Mouse (Mus musculus) right cerebral cortex, postnatal 14 days (tissue): ENCODE measurements around the gene Scrn3.

Experiments
- DNase-seq: peaks from one replicate; pipeline ENCODE4 v3.0.0; 2022

The Scrn3 gene

DNA sequence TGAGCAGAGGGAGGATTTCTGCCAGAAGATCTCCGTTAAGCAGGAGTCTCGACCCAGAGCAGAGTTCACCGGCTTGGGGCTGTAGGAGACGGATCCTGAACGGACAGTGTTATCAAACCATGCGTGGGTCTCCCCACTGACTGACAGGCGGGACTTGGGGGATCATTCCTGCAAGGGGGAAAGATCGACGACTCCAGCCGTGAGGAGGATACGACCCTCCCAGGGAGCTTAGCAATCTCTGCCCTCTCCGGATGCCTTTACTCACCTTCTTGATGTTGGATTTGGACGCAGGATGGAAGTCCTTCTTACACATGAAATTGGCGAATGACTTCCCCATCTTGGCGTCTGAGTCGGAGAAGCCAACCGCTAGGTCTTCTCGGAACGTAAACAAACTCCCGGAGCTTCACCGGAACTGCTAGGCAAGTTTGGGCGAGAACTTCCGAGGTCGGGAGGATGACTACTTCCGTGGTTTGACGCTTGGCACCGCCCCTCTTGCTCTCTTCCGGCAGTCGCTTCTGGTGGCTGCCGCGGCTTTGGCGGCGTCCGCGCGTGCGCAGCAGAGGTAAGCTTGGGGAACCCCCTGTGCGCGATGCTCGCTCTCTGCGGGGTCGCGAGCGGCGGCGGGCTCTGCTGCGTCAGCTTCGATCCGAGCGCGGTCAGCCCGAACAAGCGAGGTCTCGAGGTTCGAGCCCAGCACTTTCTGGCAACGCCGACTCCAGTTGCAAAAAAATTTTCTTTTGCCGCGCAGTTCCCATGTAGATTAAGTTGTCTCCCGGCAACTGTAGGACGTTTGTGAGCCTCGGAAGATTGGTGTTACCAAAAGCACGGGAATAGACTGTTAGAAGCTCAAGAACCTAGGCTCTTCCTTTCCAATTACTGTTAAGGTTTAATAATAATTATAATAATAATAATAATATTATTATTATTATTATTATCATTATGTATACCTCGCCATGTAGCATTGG lies at the start of gene Scrn3, which contains the start of gene Cir1:
Gene Scrn3 (plus strand): TSS at position 450 of the 965 bp plus-strand sequence.
Gene Cir1 (minus strand): TSS at position 550 of the 965 bp plus-strand sequence.
- DNase-seq = peak; percentile 94

DNA sequence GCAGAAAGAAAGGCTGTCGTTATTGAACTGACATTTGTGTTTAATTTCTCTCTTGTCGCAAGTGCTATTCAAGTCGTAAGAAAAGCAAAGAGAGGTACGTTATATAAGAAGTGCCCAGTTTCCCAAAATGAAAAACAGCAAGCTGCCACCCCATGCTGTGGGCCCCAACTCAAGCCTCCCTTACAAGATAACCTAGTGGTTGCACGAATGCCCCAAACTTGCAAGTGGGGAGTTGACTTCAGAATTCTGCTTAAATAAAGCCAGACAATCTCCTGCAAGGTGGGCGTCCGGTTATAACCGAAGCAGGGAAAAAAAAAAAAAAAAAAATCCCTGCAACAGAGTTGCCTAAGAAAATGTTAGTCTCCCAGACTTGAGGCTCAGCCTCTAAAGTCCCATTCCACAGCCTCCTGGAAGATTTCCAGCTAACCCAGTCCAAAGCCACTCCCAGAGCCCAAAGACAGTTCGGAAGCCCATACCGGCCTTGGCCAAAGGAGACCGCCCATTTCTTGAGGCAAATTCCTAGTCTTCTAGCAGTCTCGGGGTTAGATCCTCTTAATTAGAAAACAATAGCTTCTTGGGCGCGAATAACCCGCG lies 49.1 kb upstream of the Scrn3 start:
- no peak for DNase-seq

DNA sequence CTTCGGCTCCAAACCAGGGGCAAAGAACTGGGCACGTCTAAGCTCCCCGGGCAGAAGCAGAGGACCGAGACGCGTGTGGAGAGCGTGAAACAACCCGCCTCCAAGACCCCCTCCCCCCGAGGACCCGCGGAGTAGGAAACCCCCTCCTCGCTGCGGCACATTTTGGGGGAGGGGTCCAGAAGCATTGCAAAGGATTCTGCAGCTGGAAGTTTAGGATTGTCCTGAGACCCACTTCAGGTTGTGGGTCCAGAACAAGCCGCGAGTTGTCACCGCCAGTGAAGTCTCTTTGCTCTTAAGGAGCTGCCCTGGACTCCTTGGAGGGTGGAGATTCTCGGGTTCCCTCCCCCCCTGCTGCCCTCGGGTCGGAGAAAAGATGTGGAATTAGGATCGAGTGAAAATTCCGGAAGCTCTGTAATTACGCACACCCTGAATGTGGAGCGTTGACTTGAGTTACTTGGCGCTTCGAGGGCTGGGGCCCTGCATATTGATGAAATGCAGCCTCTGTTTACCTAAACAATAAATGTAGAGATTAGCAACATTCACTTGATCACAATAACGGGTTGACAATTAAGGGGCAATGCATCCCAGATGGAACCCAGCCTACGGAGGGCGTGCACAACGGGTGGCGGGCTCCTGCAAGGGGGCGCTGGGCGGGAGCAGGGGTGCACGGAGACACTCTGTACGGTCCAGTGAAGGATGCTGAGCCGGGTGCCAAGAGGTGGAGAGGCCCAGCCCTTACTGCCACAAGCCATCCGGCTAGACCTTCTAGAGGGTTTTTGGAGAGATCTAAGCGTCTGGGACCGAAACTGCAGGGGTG lies 48.4 kb upstream of the Scrn3 start:
- DNase-seq = no peak

DNA sequence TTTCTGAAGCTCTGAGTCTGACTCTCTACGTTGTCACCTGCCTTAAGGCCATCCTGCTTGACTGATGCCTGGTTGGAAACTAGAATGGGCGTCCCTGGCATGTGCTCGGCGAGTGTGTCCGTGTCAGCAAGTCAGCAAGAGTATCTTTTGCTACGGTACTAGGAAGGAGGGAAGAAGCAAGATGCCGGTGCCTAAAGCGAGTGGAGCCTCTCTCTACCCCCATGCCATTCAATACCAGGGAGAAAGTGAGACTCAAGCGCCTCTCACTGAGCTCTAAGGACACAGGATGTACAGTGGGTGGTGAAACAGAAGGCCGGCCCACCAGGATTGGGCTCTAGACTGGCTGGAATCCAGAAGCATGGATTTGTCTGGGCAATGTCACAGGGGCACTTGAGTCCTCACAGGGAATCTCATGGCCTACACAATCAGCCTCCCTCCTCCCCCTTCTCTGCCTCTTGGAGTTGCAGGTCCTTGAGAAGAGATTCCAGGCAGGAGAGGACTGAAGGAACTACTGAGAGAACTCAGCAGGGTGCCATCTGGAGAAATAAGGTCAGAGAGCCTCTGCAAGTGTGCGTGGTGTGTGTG lies 47.7 kb upstream of the Scrn3 start:
- DNase-seq = no peak

DNA sequence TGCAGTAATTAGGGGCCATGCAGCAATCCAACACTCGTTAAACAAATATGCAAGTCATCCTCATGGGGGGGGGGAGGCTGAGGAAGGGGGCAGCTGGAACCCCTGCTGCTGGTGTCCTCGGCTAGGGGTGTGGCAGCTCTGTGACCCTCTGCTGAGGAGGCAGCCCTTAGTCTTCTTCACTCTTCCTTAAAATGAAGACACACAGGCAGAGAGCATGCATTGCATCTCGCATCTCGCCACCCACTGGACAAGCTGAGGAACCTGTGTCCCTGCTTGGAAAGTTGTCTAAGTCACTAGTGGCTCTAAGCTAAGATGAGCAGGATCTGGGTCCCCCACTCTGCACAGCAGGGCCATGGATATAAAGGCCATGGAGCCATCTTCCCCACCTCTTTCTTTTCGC lies 46.4 kb upstream of the Scrn3 start:
- DNase-seq = no peak

DNA sequence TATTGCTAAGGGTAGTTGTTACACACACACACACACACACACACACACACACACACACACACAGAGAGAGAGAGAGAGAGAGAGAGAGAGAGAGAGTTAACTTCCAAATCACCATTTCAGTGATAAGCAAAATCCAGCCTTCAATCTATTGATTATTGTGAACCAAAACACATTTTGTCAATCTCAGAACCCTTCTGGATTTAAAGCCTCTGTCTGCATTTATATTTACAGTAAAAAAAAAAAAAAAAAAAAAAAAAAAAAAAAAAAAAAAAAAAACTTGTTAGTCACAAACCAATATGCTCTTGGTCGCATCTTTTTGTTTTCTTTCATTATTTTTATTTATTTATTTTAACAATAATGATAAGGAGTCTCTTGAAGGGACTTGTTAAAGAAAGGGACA lies 45.8 kb upstream of the Scrn3 start:
- no peak for DNase-seq

DNA sequence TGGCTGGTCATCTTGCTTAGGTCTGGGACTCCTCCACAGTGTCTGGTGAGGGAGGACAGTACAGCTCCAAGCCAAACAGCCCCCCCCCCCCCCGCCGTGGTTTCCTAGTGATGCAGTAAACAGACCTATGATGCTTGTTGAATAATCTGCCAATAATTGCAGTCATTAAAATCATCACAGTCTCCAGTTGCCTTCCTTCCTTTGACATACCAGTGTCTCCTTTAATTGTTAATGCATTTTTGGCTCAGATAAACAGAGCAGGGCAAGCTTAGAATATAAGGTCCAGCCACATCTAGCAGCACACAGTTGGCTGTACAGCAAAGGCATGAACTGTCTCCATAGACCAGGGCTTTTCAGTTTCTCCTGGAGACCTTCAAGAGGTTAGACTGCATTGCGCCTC lies 45.2 kb upstream of the Scrn3 start:
- DNase-seq = no peak

DNA sequence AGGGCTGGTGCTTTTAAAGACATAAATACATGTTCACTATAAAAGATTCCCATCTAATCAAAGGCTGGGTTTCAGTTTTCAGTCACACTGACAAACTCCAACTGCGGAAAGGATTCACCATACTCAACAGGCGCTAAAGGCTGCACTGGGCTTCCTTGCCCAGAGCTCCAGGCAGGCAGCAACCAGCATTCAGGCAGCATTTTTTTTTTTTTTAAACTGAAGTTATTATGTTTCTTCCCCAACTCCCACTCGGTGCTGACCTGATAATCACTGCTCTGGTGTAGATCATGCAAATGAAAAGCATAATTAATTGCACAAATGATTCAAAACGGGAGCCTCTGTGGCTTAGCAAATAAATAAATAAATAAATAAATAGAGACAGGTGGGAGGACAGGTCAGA lies 44.6 kb upstream of the Scrn3 start:
- no peak for DNase-seq

DNA sequence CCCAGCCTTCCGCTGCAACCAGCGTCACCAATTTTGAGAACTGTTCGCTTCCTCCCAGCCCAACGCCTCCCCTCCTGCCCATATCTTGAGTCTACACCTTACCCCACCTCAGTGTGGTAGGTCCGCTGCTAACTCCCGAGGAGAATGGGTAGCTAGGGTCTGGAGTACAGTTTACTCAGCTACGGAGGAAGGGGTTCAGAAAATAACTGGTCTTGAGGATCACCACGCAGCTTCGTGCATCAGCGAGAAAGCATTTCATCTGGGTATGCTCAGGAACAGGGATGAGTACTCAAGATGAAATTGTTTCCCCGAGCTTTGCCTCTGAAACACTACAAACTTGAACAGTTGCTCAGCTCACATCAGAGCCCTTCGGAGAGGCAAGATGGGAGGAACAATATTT lies 44.1 kb upstream of the Scrn3 start:
- no peak for DNase-seq

DNA sequence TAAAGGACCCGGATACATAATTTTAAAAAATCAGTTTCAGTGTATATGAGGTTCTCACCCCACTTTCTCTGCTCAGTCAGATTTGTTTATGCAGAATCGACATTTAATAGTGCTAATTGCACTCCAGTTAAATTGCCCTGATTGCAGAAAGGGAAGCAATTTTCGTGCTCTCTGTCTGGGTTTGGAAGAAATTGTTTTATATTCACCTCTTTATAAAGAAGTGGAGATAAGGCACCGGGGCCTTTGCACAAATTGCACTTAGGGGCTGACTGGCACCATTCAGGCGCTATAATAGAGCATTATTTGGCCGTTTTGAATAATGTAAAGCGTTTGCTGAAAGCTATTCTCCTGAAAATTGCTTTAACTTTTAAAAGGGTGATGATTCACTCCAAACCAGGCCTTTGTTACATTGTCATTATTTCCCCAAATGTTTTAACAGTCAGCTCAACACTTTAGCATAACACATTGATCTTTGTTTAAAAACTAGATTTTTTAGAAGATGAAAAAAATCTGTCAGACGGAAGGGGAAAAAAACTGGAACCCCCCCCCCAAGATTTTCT lies 43.5 kb upstream of the Scrn3 start:
- no peak for DNase-seq

DNA sequence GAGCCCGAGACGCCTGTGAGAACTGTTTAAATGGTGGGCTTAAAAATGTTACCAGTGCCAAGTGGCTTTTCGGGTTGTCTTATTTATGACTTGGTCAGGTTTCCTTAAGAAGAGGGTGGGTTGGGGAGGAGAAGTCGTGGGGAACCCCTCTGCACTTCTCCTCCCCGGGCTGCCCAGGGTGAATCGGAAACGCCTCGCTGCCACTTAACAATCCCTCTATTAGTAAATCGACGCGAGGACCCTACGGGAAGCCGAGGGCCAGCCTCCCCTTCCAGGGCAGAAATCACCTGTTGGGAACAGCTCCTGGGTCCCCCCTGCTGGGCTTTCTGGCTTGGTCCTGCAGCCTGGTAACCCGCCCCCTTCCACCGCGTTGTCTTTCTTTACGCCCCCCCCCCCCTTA lies 42.7 kb upstream of the Scrn3 start:
- no peak for DNase-seq

DNA sequence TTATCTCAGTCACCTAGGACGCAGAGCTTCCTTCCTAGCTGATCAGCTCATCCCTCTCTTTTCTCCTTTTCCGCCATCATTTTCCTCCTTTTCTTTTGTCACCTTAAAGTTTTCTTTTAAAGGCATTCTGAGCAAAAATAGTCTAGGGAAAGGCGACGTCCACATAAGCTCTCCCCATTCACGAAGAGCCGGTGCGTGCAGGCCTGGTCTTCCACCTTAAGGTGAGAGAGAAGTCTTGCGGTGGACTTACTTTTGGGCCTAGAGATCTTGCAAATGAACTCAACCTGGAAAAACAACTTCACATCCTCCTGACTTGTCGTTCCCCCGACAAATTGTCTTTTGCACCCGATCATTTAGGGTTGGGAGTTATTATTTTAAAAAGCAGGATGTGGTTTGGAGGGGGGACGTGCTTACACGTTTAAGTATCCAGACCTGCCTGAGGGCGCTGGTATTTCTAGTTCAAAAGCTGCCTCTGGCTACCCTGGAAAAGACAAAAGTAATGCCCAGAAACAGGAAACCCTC lies 42.3 kb upstream of the Scrn3 start:
- DNase-seq = no peak

DNA sequence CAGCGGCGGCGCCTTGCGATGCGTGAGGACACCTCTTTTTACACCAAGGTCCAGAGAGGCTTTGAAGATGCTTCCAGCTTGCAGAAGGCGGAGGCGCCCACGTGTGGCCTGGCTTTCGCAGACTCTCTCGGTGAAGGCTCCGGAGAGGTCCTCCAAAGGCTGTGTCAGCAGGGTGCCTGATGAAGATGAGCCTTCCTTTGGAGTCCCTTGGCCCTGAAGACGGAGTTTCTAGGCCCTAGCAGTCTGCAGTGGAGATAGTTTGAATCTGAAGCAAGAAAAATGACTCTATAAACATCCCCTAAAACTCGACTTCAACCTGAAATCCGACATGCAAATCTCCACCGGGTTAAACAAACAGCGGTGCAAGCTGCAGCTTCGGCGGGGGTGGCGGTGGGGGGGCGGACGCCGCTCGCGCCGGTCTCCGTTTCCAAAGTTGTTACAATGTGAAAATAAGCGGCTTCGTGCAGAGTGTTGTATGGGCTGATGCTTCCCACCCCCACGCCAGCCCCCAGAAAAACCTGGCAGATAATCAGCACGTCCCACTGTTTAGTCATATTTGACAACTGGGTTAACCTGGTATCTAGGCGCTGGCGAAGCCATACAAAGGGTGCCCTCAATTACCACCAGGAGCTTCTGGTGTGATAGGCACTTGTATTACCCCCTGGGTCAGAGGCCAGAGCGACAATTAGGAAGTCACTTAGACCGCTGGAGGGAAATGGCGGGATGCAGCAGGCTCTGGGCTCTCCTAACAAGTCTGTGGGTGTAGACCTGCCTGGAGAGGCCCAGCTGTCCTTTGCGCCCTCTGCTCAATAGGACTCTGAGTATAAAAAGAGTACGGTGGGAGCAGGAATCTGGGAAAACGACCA lies 41.6 kb upstream of the Scrn3 start:
- peak; percentile 20 for DNase-seq

DNA sequence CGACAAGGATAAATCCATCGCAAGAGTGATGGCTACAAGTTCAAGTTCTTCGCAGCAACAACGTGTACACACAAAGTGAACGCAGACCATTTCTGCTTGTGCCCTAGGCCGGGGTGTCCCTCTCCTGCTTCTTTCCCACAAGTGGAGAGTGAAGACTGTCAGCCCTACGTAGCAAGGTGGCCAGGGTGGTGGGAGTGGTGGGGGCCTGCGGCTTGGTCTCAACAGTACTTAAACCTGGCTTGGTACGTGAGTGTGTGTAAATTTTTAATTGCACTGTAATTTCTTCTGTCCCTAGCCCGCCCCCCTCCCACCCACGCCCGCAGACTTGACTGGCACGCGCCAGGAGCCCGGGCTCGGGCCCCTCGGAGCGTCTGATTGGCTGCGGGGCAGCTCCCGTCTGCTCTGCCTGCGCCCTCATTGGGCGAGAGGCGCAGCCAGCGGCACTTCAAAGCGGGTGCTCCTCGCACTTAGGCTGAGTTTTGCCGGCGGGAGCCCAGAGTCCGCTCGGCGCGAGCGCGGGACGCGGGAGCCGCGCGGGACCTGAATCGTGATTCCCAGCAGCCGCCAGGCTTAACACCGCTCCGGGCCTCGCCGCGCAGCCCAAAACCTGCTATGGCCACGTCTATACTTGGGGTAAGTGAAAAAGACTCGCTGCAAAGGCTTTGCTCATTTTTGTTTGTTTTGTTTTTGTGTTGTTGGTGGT lies 40.8 kb upstream of the Scrn3 start, which contains the start of gene Sp9:
Gene Sp9 (plus strand): TSS at position 467 of the 703 bp plus-strand sequence.
- peak; percentile 55 for DNase-seq

DNA sequence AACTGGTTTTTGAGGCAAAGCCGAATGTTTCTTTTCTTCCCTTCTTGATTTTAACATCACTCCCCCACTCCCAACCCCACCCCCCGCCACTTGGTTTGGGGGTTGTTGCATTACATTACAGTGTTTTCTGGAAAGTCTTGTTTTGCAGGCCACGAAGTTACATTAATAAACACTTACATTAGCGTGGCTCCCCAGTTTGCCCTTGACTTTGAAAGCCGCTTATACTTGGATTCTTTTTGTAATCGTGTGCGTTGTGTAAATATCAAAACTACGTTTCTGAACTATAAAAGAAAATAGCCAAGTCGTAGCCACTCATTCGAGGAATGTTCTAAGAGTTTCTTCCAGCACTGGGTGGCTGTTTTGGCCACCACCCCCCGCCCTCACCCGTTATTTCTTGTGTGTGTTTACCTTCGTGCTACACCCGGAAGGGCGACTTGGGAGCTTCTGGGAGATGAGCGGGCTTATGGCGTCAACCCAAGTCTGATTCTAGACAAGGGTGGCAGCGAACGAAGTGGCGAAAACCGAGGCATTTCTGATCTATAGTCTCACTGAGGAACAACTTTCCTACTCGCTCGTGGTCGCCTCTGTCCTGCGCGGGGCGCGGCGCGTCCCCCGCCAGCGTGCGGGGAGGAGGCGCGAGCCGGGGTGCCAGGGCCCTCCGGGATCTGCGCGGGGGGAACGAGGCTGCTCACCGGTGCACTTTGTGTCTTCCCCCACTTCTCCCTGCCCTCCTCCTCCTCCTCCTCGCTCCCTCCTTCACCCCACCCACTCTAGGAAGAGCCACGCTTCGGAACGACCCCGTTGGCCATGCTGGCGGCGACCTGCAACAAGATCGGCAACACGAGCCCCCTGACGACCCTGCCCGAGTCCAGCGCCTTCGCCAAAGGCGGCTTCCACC lies 39.8 kb upstream of the Scrn3 start:
- no peak for DNase-seq

DNA sequence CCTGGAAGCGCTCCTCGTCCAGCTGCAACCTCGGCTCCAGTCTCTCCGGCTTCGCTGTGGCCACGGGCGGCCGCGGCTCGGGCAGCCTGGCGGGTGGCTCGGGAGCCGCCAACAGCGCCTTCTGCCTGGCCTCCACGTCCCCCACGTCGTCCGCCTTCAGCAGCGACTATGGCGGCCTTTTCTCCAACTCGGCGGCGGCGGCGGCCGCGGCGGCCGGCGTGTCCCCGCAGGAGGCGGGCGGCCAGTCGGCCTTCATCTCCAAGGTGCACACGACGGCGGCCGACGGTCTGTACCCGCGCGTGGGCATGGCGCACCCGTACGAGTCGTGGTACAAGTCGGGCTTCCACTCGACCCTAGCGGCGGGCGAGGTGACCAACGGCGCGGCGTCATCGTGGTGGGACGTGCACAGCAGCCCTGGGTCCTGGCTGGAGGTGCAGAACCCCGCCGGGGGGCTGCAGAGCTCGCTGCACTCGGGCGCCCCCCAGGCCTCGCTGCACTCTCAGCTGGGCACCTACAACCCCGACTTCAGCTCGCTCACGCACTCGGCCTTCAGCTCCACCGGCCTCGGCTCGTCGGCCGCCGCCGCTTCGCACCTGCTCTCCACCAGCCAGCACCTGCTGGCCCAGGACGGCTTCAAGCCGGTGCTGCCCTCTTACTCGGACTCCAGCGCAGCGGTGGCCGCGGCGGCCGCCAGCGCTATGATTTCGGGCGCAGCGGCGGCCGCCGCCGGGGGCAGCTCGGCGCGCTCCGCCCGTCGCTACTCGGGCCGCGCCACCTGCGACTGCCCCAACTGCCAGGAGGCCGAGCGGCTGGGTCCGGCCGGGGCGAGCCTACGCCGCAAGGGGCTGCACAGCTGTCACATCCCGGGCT lies 38.9 kb upstream of the Scrn3 start:
- DNase-seq = peak; percentile 28

DNA sequence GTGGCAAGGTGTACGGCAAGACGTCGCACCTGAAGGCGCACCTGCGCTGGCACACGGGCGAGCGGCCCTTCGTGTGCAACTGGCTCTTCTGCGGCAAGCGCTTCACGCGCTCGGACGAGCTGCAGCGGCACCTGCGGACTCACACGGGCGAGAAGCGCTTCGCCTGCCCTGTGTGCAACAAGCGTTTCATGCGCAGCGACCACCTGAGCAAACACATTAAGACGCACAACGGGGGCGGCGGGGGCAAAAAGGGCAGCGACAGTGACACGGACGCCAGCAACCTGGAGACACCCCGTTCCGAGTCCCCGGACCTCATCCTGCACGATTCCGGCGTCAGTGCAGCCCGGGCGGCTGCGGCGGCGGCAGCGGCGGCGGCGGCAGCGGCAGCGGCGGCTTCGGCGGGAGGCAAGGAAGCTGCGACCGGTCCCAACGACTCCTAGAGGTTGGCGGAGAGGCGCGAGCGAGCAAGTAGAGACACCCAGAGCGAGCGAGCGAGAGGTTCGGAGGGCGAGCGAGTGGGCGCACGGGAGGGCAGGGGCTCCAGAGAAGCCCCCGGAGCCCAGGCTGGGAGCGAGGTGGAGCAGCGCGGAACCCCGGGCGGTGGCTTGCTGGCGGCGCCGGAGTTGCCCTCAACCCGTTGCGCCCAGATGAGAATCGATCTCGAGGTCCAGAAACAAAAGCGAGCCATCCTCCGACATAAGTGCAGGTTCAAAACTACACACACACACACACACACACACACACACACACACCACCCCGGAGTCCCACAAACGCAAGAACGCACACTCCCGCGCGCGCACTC lies 38.1 kb upstream of the Scrn3 start:
- peak; percentile 11 for DNase-seq
